Mouse (Mus musculus) hindbrain, embryonic 16.5 days (tissue): ENCODE measurements around the gene Hba-a2. TPM values are rescaled to one million over a fixed set of nuclear protein-coding genes. Genes with fewer than 3 reads are reported as not detected.
"Not testable (repeated sequence)": the region's sequence is repeated elsewhere in the genome, so short reads cannot be mapped to it uniquely, and the experiment has no call there.

Source experiments
- ATAC-seq: fragments of 200-750 bp; cut with Nextera tagmentation; 2 replicates; pipeline ENCODE4 v1.8.0; 2017; ENCODE audit warnings: moderate TSS enrichment, moderate library complexity
- H3K27ac ChIP-seq: fragments of 300-500 bp; sonication (generic); 2 replicates; pipeline ENCODE4 v1.5.1; 2014; ENCODE audit warnings: low read depth, mild to moderate bottlenecking, control low read depth, low read length, moderate library complexity
- H3K27me3 ChIP-seq: fragments of 300-500 bp; sonication (generic); replicated peaks from 2 replicates; pipeline ENCODE4 v1.6.1; 2014; ENCODE audit warnings: low read length; ENCODE audit not compliant: control insufficient read depth, insufficient read depth
- H3K36me3 ChIP-seq: fragments of 300-500 bp; sonication (generic); 2 replicates; pipeline ENCODE4 v1.6.1; 2014; ENCODE audit warnings: mild to moderate bottlenecking, low read length, moderate library complexity, mixed read lengths; ENCODE audit not compliant: control insufficient read depth, insufficient read depth
- H3K4me1 ChIP-seq: fragments of 300-500 bp; sonication (generic); 2 replicates; pipeline ENCODE4 v1.6.1; 2014; ENCODE audit warnings: low read depth, low read length; ENCODE audit not compliant: control insufficient read depth, insufficient read depth
- H3K4me2 ChIP-seq: fragments of 300-500 bp; sonication (generic); 2 replicates; pipeline ENCODE4 v1.6.1; 2014; ENCODE audit warnings: mild to moderate bottlenecking, low read length, control low read depth, moderate library complexity
- H3K4me3 ChIP-seq: fragments of 300-500 bp; sonication (generic); 2 replicates; pipeline ENCODE4 v1.5.1; 2014; ENCODE audit warnings: mild to moderate bottlenecking, low read length, control low read depth, moderate library complexity
- H3K9ac ChIP-seq: fragments of 300-500 bp; sonication (generic); 2 replicates; pipeline ENCODE4 v1.6.1; 2014; ENCODE audit warnings: low read depth, mild to moderate bottlenecking, control low read depth, low read length, moderate library complexity
- H3K9me3 ChIP-seq: fragments of 300-500 bp; sonication (generic); 2 replicates; pipeline ENCODE4 v1.6.1; 2014; ENCODE audit warnings: mild to moderate bottlenecking, low read length, moderate library complexity; ENCODE audit not compliant: control insufficient read depth
- WGBS: fragments of 180-500 bp; shearing (Covaris S2); extraction: QIAGEN DNeasy Blood & Tissue Kit; methylation state at CpG from one replicate; pipeline ENCODE4 v1.1.7; 2014; 5-methylcytosine and 5-hydroxymethylcytosine counted together
- polyA plus RNA-seq: library from polyadenylated mRNA; unstranded; fragments of >200 nt; fragmentation: Nextera tagmentation; extraction: Ambion mirVana; gene quantifications from 2 replicates; pipeline ENCODE4 v1.2.1, GENCODE M21; 2015

Hba-a2 gene
- polyA plus RNA-seq, 1 experiment from 2014 or later: 6,688 TPM

GRCm38 (mm10) chr11:32280646-32281045 is 15.6 kb upstream of the Hba-a2 start:
- Histone ChIP-seq H3K4me1 (no peaks in the 10 kb centered on the region), H3K27me3 (no peaks in the 10 kb centered on the region; the same call in 1 of the 2 replicates), H3K36me3 (no peaks in the 10 kb centered on the region), H3K27ac (no peak overlapping the region), H3K4me3 (no peak overlapping the region), H3K9me3 (no peaks in the 10 kb centered on the region), H3K4me2 (no peak overlapping the region), H3K9ac (no peak overlapping the region)
- no peak for ATAC-seq
- WGBS: 64% methylated on average over 2 of the region's 2 CpGs

GRCm38 (mm10) chr11:32281416-32282144 is 14.7 kb upstream of the Hba-a2 start:
- no peak for ATAC-seq
- no peak overlapping the region for H3K27ac ChIP-seq
- no peak overlapping the region for H3K4me3 ChIP-seq
- no peaks in the 10 kb centered on the region for H3K9me3 ChIP-seq
- H3K4me2 ChIP-seq: no peak overlapping the region
- no peaks in the 10 kb centered on the region for H3K4me1 ChIP-seq
- WGBS: 80% methylated on average over 1 of the region's 1 CpGs
- no peak overlapping the region for H3K9ac ChIP-seq
- no peaks in the 10 kb centered on the region for H3K36me3 ChIP-seq
- no peaks in the 10 kb centered on the region; the same call in 1 of the 2 replicates for H3K27me3 ChIP-seq

- H3K4me3 ChIP-seq, H3K27me3 ChIP-seq, ATAC-seq, H3K27ac ChIP-seq, H3K9me3 ChIP-seq, H3K36me3 ChIP-seq, H3K4me1 ChIP-seq, H3K4me2 ChIP-seq, H3K9ac ChIP-seq: not testable (repeated sequence)
- 92% methylated on average over 1 of the region's 5 CpGs for WGBS
Measured at GRCm38 (mm10) chr11:32283091-32283777, 13.1 kb upstream of the Hba-a2 start, which contains the start of gene Hba-a1. Gene Hba-a1, plus strand, starts transcription at chr11:32283511.

GRCm38 (mm10) chr11:32284582-32284981 is 11.7 kb upstream of the Hba-a2 start:
- not testable (repeated sequence) for H3K27ac ChIP-seq, H3K9ac ChIP-seq, H3K4me2 ChIP-seq, H3K27me3 ChIP-seq, H3K36me3 ChIP-seq, H3K4me1 ChIP-seq, H3K9me3 ChIP-seq, H3K4me3 ChIP-seq, ATAC-seq
- WGBS: 73% methylated on average over 2 of the region's 2 CpGs

DNA sequence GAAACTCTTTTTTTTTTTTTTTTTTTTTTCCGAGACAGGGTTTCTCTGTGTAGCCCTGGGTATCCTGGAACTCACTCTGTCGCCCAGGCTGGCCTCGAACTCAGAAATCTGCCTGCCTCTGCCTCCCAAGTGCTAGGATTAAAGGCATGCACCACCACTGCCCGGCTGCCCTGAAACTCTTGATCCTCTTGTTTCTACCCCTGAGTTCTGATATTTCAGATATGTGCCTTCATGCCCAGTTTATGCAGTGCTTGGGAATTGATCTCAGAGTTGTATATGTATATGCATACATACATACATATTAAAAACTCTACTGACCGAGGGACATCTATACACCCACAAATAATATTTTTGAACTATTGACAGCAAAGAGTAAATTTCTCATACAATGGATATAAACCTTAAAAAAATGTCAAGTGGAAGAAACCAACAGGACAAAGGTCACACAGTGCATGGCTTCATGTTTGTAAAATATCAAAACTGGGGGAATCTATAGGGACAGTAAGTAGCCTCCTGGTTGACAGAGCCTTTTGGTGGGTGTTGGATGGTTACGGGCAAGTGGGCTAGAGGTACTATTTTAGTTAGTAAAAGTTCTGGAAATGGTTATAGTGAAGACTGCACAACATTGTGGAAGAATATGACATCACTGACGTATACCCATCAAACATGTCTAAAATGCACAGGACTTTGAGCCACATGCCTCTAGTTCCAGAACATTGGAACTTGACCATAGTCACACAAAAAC is 11.1 kb upstream of the Hba-a2 start:
- WGBS: 84% methylated on average over 7 of the region's 7 CpGs
- no peaks in the 10 kb centered on the region for H3K9me3 ChIP-seq
- H3K4me1 ChIP-seq: no peaks in the 10 kb centered on the region
- H3K27ac ChIP-seq: no peak overlapping the region
- no peaks in the 10 kb centered on the region; the same call in 1 of the 2 replicates for H3K27me3 ChIP-seq
- no peak overlapping the region for H3K4me2 ChIP-seq
- no peak overlapping the region for H3K4me3 ChIP-seq
- no peaks in the 10 kb centered on the region for H3K36me3 ChIP-seq
- H3K9ac ChIP-seq: no peak overlapping the region
- no peak for ATAC-seq

DNA sequence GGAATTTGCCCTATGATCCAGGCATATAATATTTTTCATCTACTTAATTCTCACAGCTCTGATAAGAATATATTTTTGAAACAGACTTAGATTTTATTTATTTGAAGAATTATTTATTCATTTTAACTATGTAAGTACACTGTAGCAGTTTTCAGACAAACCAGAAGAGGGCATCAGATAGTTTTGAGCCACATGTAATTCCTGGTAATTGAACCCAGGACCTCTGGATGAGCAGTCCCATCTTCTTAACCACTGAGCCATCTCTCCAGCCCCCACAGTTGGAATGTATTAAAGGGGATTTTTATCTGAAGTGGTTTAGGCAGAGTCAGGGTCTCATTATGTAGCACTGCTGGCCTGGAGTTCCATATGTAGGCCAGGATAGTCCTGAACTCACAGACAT is 10.4 kb upstream of the Hba-a2 start:
- not testable (repeated sequence) for H3K27me3 ChIP-seq, ATAC-seq, H3K9ac ChIP-seq, H3K27ac ChIP-seq, H3K4me1 ChIP-seq, H3K4me2 ChIP-seq, H3K9me3 ChIP-seq, H3K36me3 ChIP-seq, H3K4me3 ChIP-seq

DNA sequence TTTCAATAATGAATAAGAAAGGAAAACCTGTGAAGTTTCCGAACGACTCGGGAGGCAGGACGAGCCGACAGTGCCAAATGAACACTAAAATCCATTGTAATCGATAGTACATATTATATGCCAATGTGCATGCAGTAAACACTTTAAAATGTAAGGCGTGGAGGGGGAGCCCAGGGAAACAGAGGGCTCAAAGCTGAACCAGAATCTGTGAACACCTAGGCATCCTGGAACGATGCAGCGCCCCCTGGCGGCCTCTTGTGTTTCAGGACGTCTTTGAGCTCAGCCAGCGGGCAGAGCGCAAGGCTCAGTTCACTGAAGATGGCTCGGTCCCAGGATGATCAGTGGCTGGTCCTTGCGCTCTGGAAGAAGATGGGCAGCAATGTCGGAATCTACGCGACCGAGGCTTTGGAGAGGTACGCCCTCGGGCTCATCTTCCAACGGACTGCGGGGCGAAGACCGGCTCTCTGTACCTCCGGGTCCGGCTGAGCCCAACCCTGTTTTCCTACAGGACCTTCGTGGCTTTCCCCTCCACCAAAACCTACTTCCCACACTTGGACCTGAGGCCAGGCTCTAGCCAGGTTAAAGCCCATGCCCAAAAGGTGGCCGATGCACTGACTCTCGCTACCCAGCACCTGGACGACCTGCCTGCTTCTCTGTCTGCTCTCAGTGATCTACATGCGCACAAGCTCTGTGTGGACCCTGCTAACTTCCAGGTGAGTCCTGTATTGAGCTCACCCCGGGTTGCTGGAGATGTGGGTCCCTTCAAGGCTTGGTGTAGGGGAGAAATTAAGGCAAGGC is 9.4 kb upstream of the Hba-a2 start, which contains the start of gene Hbq1b:
Gene Hbq1b (plus strand): TSS at position 271 of the 798 bp plus-strand sequence.
- Histone ChIP-seq H3K9ac (peak within 1 kb of the TSS; percentile 44), H3K4me2 (peak within 1 kb of the TSS; percentile 54)

GRCm38 (mm10) chr11:32287493-32287825 is 8.8 kb upstream of the Hba-a2 start:
- ATAC-seq: no peak
- Histone ChIP-seq H3K27me3 (no peaks in the 10 kb centered on the region; the same call in 1 of the 2 replicates), H3K36me3 (no peaks in the 10 kb centered on the region), H3K4me1 (no peaks in the 10 kb centered on the region), H3K27ac (no peak overlapping the region), H3K9me3 (no peaks in the 10 kb centered on the region), H3K4me2 (no peak overlapping the region), H3K4me3 (no peak overlapping the region), H3K9ac (no peak overlapping the region)
- 77% methylated on average over 9 of the region's 9 CpGs for WGBS

More for the DNA sequence above, 9.4 kb upstream of the Hba-a2 start, which contains the start of gene Hbq1b:
- H3K4me3 ChIP-seq: peak within 1 kb of the TSS; percentile 35
- H3K27ac ChIP-seq, H3K36me3 ChIP-seq, H3K9me3 ChIP-seq, H3K4me1 ChIP-seq, H3K27me3 ChIP-seq: not testable (repeated sequence)
- ATAC-seq: peak; percentile 83
- 23% methylated on average over 30 of the region's 33 CpGs for WGBS
